Mouse (Mus musculus) adrenal gland, postnatal 36 days (tissue): ENCODE data around the gene AL732309.1. TPM values are rescaled to one million over a fixed set of nuclear protein-coding genes. Genes with fewer than 3 reads are reported as not detected.

Experiments
- DNase-seq, 2 experiments: peaks; one replicate each; pipeline ENCODE4 v3.0.0; 2021; ENCODE audit warnings: mixed read lengths in 1 of 2
- total RNA-seq, 2 experiments: library from RNA; stranded (reverse); gene quantifications; 2 replicates each; pipeline ENCODE4 v1.2.3; 2021

Gene AL732309.1
- total RNA-seq, 2 experiments from 2014 or later = 4.1 to 4.8 TPM

DNA sequence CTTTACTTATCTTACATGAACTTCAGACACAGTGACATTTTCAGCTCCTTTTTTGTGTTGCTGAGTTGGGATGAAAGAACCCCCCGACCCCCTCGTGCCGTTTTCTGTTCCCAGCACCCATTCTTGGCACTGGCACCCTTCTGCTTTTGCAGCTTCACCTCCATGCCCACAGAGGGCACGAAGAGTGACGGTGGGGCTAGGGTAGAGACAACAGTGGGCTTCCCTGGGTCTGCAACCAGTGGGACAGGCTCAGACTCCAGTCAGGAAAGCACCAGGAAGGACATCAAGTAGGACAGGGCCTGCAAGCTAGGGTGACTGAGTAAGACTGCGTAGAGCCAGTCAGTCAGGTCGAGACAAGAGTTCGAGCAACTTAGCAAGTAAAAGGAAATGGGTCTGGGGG, 6.4 kb downstream of the AL732309.1 start:
- DNase-seq = no peak

DNA sequence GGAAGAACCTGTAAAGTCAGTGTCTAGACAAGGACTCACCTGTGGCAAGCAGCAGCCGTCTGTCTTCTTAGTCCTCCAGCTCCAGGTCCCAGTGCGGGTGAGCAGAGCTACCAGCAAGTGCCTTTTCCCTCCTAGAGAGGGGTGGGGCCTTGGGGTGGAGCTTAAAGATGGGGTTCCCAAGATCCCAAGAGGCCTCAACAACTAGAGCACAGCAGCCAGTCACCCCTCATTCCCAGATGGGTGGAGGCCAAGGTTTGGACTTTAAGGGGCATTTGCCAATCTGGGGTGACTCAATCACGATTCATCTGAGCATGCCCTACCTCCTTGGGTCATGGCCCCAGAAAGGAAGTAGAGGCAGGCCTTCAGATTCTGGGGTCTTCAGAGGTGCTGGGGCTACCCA, 6.9 kb downstream of the AL732309.1 start:
- no peak for DNase-seq

DNA sequence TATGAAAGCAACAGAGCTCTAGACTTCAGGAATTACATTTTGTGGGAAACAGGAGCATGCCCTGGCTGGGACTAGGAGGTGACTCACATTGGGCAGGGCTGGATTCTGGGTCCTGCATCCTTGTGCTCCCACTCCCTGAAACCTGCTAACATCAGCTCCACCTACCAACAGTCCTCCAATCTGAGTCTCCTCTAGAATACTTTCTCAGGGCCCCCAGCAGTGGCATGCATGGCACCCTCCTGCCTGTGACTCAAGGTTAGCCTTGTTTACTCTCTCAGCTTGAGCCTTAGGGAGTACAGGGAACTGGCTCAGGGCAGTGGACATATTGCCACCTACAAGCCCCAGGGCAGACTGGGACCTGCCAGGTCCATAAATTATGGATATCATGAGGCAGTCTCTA, 8.6 kb downstream of the AL732309.1 start:
- DNase-seq = no peak

DNA sequence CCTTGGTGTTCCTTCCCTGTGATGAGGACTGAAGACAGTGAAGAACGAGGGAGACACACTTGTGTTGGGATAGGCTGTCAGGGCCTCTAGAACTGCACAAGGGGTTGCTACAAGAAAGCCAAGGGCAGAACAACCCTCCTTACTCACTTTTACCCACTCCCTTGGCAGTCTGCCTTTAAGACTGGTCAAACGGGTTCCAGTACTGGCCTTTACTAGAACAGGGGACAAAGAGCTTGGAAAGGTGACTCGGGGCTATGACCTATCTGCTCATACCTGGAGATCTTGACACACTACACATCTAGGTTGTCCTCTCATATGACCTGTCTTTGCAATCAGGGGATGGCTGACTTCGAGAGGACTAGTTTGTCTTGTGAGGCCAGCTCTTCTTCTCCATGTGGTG, 9.1 kb downstream of the AL732309.1 start:
- DNase-seq = no peak

DNA sequence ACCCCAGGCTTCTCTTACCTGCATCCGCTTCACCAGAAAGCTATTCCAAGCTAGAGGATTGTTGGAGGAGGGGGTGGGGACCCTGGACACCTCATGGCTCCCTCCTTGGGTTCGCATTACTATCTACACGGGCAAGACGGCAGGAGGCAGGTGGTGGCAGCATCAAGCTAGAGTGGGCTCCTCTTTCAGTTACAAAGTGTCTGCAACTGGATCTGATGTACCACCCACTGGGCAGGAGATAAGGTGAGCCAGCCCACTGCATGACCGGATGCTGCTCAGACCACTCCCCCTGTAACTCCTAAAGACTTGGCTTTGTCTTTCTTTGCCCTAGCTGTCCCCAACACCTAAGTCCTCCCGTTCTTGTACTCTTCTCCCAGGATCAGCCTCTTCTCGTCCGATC, 10.0 kb downstream of the AL732309.1 start, which contains the start of gene Rnf224:
Gene Rnf224 (minus strand): TSS at position 174 of the 400 bp plus-strand sequence.
- DNase-seq = no peak

DNA sequence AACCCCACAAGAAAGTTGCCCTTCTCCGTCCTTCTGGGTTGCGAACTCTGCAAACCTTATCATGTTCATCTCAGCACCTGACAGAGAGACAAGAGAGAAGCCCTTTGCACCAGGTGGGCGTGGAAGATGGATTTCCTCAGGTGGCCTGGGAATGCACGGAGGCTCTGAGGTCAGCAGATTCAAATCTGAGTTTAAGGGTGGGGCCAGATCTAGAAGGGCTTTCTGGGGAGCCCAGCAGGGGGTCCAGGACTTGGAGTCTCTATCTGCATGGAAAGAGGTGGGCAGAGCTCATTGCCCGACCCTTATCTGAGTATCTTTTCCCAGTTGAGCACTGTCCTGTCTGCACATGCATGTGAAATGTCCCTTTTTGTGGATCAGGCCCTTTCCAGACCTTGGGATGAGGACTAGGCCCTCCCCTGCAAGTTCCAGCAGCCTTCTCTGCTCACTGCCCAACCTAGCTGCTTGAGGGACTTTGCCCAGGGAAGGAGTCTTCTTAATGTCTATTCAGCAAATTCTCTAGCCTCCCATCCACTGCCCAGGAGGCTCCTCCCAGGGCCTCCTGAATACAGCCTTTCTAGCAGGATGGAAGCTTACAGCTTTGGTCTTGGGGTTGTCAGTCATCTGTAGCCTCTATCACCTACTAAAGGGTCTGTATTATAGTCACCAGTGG, 12.0 kb downstream of the AL732309.1 start:
- DNase-seq = no peak

DNA sequence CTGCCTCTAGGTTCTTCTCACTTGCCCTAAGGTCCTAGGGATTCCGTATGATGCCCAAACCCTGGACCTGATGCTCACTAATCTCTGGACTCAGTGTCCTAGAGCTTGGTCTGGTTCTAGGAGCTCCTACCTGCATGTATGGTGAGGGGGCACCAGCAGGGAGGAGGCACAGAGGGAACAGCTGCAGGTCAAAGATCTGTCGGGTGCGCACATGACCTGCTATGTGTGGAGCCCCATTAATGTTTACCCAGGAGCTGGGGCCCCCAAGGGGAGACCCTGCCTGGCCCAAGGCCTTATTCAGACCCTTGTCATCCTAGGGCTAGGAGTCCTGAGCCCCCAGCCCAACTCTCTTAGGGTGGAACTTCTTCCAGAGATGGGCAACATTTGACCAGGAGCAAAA, 12.6 kb downstream of the AL732309.1 start, which contains the start of gene Slc34a3:
Gene Slc34a3 (minus strand): TSS at position 315 of the 400 bp plus-strand sequence.
- no peak for DNase-seq

DNA sequence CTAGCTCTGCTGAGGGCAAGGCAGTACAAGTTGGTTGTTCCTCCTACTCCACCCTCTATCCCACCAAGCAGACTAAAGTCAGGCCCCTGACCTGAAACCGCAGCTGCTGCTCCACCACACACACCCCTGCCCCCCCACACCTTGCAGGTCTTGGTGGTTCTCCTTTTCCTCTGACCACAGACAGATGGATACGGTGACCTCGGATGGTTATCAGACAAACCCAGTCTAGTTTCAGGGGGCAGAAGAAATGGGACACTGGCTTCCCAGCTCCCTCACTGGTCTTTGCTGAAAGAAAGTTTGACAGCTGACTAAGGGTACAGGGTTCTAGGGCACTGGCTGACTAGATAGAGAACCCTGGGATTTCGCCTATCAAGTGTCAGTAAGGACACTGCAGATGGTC, 13.2 kb downstream of the AL732309.1 start:
- no peak for DNase-seq

DNA sequence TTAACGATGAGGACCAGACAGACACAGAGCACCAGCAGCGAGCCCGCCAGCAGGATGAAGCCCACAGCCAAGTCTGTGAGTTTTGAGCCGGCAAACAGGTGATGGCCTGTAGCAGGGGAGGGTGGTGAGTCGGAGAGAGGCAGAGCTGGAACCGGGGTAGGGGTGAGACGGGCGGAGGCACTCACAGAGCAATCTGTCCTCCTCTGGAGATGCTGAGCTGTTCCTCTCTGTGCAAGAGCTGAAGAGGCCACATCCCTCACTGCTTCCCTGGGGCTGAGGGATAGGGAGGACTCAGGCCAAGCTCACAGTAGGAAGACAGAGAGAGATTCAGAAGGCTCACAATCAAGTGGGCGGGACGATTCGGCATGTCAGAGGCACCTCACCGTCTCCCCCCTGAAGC, 15.6 kb downstream of the AL732309.1 start:
- no peak for DNase-seq

DNA sequence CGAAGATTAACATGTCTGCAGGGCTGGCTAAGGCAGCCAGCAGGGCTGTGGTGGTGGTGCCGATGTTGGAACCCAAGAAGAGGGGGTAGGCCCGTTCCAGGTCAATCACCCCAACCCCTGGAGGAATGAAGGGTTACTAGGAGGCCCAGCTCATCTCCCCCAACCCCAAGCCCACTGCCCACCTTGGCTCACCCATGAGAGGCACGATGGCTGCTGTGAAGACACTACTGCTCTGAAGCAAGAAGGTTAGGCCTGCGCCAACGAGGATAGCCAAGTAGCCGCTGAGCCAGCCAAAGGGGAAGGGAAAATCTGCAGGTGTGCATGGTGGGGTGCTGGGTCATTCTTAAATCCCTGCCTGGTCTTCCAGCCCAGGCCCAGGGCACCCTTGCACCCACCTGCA, 16.1 kb downstream of the AL732309.1 start:
- DNase-seq = no peak

DNA sequence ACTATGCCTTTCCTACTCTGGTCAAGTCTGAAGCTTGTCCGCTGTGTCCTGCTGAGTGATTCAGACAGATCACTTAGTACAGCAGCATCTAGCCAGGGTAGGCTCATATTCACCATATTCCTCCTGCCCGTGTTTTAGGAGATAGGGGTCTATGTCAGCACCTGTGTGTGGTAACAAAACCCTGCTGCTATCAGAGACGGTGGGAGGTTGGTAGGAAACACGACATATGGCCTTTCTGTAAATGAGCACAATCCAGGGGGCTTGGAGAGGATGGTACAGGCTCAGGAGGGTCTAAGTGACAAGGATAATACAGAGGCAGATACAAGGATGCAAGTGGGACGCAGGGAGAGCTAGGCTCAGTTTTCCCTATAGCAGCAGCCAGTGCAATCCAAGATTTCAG, 17.1 kb downstream of the AL732309.1 start:
- no peak for DNase-seq

DNA sequence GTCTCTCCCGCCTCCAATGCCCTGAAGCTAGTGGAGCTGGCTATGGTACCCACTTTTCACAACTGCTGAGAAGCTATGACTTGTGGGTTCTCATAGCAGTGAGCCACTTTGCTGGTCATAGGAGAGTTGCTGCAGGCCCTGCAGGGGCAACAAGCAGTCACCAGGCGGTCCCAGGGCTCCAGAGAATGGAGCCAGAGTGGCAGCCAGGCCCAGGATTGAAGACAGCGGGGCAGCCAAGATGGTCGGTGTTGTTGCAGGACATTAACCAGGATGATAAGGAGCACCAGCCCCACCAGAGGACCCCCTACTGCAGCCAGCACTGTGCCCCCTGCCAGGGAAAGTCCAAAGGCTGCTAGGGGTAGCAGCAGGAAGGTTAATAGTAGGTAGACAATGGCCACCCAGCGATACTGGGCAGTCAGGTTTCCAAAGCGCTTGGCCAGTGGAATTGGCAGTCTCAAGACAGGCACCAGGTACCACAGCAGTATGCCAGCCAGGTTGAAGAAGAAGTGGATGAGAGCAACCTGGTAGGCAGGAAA, 17.6 kb downstream of the AL732309.1 start:
- DNase-seq = no peak

DNA sequence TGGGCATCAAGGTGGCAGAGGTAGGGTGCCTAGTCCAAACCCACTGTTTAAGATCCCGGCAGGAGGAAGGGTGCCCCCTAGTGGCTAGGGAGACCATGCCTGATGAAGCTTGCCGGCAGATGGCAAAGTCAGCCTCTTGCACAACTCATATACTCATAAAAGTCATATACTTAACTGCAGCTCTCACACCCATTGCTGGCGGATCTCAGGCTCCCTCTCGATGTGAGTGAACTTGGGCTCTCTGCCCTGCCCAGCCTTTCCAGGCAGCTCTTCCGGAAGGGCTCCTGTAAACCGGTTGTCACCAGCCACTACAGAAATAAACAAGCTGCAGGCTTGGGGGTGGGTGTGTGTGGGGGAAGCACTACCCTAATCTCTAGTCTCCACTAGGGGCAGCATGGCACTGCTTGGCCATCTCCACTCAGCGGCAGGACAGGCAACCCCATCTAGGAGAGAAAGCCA, 18.2 kb downstream of the AL732309.1 start:
- peak; percentile 86 to 93 for DNase-seq

DNA sequence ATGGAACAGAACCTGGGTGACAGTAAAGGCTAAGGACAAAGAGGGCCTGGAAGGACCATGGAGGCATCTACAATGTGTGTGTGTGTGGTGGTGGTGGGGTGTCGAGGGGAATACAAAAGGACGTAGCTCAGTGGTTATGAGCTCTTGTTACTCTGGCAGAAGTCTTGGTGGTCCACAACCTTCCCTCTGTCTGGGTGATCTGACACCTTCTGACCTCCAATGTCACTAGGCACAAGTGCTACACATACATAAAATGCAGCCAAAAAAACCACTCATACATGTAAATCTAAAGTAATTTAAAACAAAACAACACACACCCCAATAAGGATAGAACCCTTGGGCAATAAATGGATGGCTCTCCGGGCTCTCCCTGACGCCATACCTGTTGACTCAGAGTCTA, 19.3 kb downstream of the AL732309.1 start:
- no peak for DNase-seq

DNA sequence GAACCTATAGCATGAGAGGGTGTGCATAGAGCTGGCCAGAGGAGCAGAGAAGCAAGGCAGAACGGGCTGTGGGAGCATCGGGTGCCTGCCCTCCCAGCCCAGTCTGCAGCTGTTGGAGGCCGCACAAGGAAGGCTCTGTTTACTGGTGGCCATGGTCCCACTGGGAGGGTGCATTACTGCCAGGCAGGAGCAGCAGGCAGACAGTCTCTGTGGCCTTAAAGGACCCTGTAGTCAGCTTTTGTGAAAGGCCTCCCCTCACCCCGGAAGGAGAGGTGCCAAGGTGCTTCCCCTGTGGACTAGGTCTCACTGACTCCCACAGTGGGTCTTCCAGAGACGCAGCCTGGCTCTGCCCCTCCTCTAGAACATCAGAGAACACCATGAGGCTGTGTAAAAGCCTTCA, 19.8 kb downstream of the AL732309.1 start:
- peak in 1 of 2 experiments; percentile 25 for DNase-seq

DNA sequence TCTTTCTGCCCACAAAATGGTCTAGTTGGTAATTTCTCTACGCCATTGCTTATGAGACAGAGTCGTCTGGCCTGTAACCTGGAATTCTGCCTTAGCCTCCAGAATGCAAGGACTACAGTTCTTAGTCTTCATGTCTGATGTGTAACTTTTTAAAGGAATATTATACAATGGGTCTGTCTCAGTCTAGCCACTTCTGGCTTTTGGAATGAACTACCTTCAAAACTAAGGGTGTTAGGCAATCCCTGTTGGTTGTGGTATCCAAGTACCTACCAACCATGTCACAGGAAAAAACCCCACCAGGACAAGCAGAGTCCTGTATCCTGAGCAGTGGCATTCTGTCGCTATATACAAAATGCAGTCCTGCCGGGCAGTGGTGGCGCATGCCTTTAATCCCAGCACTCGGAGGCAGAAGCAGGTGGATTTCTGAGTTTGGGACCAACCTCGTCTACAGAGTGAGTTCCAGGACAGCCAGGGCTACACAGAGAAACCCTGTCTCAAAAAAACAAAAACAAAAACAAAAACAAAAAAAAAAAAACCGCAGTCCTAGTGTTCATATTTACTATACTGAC, 20.8 kb downstream of the AL732309.1 start:
- no peak for DNase-seq

DNA sequence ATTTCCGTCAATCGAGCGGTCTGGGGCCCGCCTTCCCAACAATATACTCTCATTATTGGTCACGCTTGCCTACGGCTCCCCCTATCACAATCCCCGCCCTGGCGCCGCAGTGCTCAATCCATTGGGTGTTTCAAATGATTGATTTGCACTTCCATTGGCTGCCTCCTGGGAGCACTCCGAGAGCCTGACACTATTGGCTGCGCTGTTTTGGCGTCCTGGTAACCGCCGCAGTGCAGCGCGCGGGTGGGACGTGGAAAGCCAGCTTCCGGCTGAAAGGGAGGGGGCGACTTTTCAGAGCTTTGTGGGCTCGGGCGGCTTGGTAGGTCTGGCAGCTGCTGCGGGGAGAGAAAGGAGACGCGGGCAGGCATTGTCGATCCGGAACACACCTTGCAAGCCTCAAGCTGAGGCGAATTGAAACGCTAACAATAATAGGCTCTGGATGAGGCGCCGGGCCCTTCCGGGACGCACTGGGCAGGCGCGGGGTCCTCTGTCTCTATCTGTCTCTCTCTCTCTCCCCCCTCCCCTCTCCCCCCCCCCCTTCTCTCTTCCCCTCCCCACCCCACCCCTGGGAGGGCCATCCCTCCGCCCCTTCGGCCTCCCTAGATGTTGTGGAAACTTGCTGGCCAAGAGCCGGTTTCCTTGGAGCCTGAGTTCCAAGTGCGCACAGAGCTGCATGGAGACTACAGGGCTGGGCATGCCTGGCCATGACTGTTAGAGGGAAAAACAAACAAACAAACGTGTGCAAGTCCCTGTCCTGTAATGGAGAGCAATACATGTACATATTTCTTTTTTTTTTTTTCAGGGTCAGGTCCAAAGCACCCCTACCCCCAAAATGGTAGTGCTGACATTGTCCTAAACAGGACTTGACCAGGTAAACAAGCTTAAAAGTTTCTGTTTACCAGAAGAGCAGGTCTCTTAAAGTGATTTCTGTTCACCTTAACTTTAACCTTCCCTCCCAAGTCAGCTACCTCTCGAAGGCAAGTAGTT, 21.6 kb downstream of the AL732309.1 start:
- peak; percentile 96 to 98 for DNase-seq

DNA sequence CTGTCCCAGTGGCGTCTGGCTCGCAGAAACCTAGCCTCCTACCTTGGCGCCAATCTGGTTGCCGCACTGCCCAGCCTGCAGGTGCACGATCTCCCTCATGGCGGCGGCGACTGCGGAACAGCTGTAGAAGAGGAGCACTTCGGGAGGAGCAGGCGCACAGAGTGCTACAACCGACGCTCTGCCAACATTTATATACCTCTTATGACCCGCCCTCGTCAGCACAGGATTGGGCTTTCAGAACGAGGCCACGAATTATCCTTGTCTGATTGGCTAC, 22.2 kb downstream of the AL732309.1 start, which contains the start of gene Tubb4b:
Gene Tubb4b (minus strand): TSS at position 211 of the 274 bp plus-strand sequence.
- DNase-seq = no peak

DNA sequence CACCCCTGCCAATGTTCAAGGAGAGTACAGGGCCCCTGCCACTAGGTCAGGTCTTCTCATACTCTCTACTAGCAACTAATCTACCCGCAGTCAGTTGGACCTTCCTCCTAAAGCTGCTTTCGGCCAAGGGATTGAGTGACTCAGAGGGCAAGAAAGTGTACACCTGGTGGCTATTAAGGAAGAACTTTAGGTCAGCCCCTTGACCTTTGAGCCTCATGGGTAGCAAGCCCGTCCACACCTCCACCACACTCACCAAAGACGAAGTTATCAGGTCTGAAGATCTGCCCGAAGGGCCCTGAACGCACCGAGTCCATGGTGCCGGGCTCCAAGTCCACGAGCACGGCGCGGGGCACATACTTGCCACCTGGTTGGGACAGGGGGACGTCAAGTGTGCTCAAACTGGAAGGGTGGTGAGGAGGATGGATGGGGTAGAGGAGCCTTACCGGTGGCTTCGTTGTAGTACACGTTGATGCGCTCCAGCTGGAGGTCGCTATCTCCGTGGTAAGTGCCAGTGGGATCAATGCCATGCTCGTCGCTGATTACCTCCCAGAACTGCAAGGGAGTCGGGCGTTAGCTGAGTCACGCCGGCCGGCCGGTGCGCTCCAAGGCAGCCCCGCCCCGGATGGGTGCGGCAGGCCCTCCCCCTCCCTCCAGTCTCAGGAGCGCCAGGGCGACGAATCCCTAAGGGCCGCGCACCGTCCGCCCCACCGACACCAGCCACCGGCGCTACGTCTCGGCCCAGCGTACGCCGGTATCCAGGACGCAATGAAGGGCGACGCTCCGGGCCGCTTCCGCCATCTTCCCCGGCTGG, 22.8 kb downstream of the AL732309.1 start:
- DNase-seq = peak; percentile 94 to 95

DNA sequence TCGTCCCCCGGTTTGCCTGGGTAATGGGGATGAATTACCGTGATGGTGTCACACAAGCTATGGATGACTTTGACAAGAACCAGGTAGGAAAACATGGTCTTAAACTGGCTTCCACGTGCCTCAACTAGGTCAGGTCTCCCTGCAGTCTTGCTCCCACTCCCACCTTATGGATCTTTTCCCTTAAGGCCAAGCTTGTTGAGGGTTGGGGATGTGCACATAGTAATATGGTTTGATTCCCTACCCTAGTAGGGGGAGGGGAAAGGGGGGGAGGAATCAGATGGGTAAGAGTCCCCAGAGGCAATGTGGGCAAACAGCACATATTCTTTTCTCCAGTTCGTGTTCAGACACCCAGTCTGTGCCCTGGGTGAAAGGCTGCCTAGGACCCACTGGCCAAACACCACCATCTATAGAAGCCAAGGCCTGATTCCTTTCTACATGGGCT, 25.3 kb downstream of the AL732309.1 start:
- no peak for DNase-seq

DNA sequence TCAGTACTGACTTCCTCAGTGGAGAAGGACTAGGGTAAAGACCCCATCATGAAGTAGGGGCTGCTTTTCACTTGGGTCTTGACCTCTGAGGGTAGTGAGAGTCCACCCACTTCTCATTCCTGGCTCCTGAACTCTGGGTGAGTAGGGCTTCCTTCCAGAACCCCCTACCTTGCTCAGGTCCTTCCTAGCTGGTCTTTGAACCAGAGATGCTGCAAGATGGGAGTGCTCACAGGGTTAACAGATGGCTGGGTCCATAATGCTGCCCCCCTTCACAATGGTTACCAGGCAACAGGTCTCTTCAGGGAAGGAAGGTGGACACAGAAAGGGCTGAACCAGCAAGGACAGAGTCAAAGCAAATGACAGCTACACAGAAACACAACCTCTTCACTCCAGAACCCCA, 28.2 kb downstream of the AL732309.1 start, which contains the start of gene Fam166a:
Gene Fam166a (plus strand): TSS at position 301 of the 400 bp plus-strand sequence.
- DNase-seq = no peak
